Mouse (Mus musculus): Measurements from ENCODE around the gene Tex30.

GRCm38 (mm10) chr1:44057805-44058204, 44.4 kb downstream of the Tex30 start:
- TF ChIP-seq POLR2A (IDR thresholded peaks at IDR 0.05; ENCODE audit: control insufficient read depth, extremely low read depth, insufficient read depth, low read length, poor library complexity) (no peak), CTCF (IDR thresholded peaks at IDR 0.05; ENCODE audit: borderline replicate concordance, control insufficient read depth, extremely low read depth, insufficient read depth, low read length, poor library complexity) (no peak)
